ENCODE assay signal across 24 mouse cellular contexts in genomic region chr12:75062571-75062970, GRCm38 (mm10).
DNase-seq lines count a peak whose midpoint lies in the region; ATAC-seq lines count a peak whose summit lies in the region.
"Had no signal": no experiment of that assay in that cellular context is flagged by ENCODE, and none has a peak within 500 bp of the region (broad histone marks: within the 10 kb centered on the region; RNA-seq: fewer than 3 reads in every experiment).

No protein-coding gene starts in this region.

- no peak overlapping the region for H3K27ac ChIP-seq in forebrain, embryonic 14.5 days (ENCODE audit: low read depth, low read length)
- H3K27ac ChIP-seq: embryonic facial prominence, embryonic 12.5 days; embryonic facial prominence, embryonic 15.5 days; heart, adult 2 months; heart, embryonic 10.5 days; heart, embryonic 13.5 days; hindbrain, embryonic 14.5 days; hindbrain, postnatal 0 days had no signal

- no peaks in the 10 kb centered on the region for H3K36me3 ChIP-seq in forebrain, embryonic 14.5 days (ENCODE audit: control insufficient read depth, insufficient read depth, low read length)
- H3K36me3 ChIP-seq: embryonic facial prominence, embryonic 12.5 days; embryonic facial prominence, embryonic 15.5 days; heart, embryonic 10.5 days; heart, embryonic 13.5 days had no signal

- H3K27me3 ChIP-seq in forebrain, embryonic 14.5 days (replicated peaks; ENCODE audit: control insufficient read depth, insufficient read depth, low read length) = no peaks in the 10 kb centered on the region
- H3K27me3 ChIP-seq: embryonic facial prominence, embryonic 12.5 days; embryonic facial prominence, embryonic 15.5 days; heart, embryonic 13.5 days had no signal

- no peak overlapping the region for H3K4me2 ChIP-seq in forebrain, embryonic 14.5 days (ENCODE audit: low read length)
- H3K4me2 ChIP-seq: embryonic facial prominence, embryonic 12.5 days; embryonic facial prominence, embryonic 15.5 days; heart, embryonic 13.5 days; hindbrain, embryonic 14.5 days had no signal

- no peak overlapping the region for H3K4me3 ChIP-seq in forebrain, embryonic 14.5 days (ENCODE audit: low read depth, low read length)
- H3K4me3 ChIP-seq: embryonic facial prominence, embryonic 12.5 days; embryonic facial prominence, embryonic 15.5 days; heart, adult 2 months; heart, embryonic 10.5 days; heart, embryonic 13.5 days had no signal

- H3K9me3 ChIP-seq in forebrain, embryonic 14.5 days (replicated peaks; ENCODE audit: control insufficient read depth, low read length) = no peaks in the 10 kb centered on the region
- H3K9me3 ChIP-seq: embryonic facial prominence, embryonic 12.5 days; embryonic facial prominence, embryonic 15.5 days; heart, embryonic 10.5 days; heart, embryonic 13.5 days had no signal

- peaks cover 13% of the 10 kb centered on the region for H3K4me1 ChIP-seq in forebrain, embryonic 14.5 days (ENCODE audit: control insufficient read depth, insufficient read depth, low read length)
- H3K4me1 ChIP-seq: embryonic facial prominence, embryonic 12.5 days; embryonic facial prominence, embryonic 15.5 days; heart, embryonic 10.5 days; heart, embryonic 13.5 days had no signal

- peak; percentile 82 for ATAC-seq in forebrain, embryonic 14.5 days
- no peak for ATAC-seq in inflammation-experienced regulatory T-cells, adult 6 months
- ATAC-seq: activated CD4-positive, CD25-positive, alpha-beta regulatory T cell, adult 4 months; CD4-positive, CD25-positive, alpha-beta regulatory T cell, adult 4 months; hindbrain, postnatal 0 days; intestine, postnatal 0 days had no signal

- H3K9ac ChIP-seq in forebrain, embryonic 14.5 days (ENCODE audit: low read length) = no peak overlapping the region
- H3K9ac ChIP-seq: embryonic facial prominence, embryonic 12.5 days; embryonic facial prominence, embryonic 15.5 days; heart, embryonic 13.5 days; hindbrain, embryonic 14.5 days had no signal

- peak; percentile 46 for DNase-seq in Muller cell, postnatal 12 days (ENCODE audit: inconsistent ontology term)
- peak; percentile 16 for DNase-seq in brain, adult 2 months (ENCODE audit: low read depth, low spot score)
- peak; percentile 79 for DNase-seq in forebrain, embryonic 14.5 days (ENCODE audit: low spot score)
- no peak for DNase-seq in layer of hippocampus, adult 8-10 months (ENCODE audit: low spot score in 2 of 2)
- DNase-seq in adrenal gland, adult 18-20 months (ENCODE audit: low spot score in 2 of 2) = no peak
- DNase-seq: adrenal gland, postnatal 36 days; cerebellum, adult 11-12 months; cerebellum, adult 9-10 months; cerebellum, postnatal 25 days; gastrocnemius, postnatal 10 days; gastrocnemius, postnatal 36 days; heart, adult 2 months; heart, postnatal 4 days; kidney, adult 2 months had no signal

Comparison
In these comparisons a context has a peak if more than half of its experiments do, and no peak if none do; other contexts are left out.
1. DNase-seq: peak in Muller cell, postnatal 12 days (single experiment), brain, adult 2 months (single experiment) and forebrain, embryonic 14.5 days (single experiment); none in layer of hippocampus, adult 8-10 months (0 of 2) and adrenal gland, adult 18-20 months (0 of 2).